8 mouse cellular contexts compared by ENCODE assay signal in the genomic region with DNA sequence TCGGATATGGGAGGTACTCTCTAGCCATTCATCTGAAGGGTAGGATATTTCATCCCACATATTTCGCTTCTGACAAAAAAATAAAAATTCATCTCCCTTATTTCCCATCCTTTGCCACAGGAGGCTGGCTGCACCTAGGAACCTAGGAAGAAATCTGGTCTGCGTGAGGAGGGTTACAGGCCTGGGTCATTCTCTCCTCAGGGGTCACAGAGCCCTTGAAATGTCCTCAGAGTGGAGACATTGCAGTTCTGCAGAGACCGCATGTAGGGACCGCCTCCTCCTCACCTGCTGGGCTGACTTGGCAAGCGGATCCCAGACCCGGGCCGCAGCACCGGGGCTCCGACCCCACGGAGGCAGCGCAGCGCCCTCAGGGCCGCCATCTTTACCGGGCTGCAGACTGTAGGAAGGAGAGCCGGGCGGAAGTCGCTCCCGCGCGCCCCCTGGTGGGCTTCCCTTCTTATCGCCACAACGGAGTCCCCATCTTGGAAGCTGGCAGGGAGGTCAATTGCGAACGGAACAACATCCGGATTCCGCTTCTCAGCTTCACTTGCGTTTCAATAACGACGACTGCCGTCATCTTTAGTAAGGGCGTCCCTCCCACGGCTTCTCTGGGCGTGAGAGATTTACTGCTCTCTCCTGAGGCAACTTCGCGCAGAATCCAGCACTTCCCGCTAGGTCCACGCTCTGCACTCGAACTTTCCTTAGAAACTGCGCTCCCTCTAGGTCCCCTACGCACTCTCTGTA. TPM values are rescaled to one million over a fixed set of nuclear protein-coding genes. Genes with fewer than 3 reads are reported as not detected.
DNase-seq lines count a peak whose midpoint lies in the region; ATAC-seq lines count a peak whose summit lies in the region.

No protein-coding gene starts in this region.

- no peaks in the 10 kb centered on the region for H3K9me3 ChIP-seq in heart, embryonic 10.5 days
- H3K9me3 ChIP-seq in kidney, embryonic 15.5 days (replicated peaks), result no peaks in the 10 kb centered on the region

- DNase-seq in B cell, adult 2 months, result peak; percentile 99
- DNase-seq in brain, adult 2 months (ENCODE audit: low read depth, low spot score), result peak; percentile 100
- peak; percentile 99 for DNase-seq in heart, embryonic 10.5 days (ENCODE audit: low spot score)
- peak; percentile 97 for DNase-seq in liver
- DNase-seq in spleen, postnatal 4 days (ENCODE audit: low spot score in 2 of 2), result peak; percentile 97 to 100

- peaks cover 57% of the 10 kb centered on the region for H3K4me1 ChIP-seq in heart, embryonic 10.5 days
- H3K4me1 ChIP-seq in kidney, embryonic 15.5 days, result peaks cover 59% of the 10 kb centered on the region

- H3K36me3 ChIP-seq in heart, embryonic 10.5 days, result peaks cover 36% of the 10 kb centered on the region
- H3K36me3 ChIP-seq in kidney, embryonic 15.5 days, result peaks cover 36% of the 10 kb centered on the region

- H3K27me3 ChIP-seq in heart, embryonic 10.5 days (ENCODE audit: insufficient read depth, poor library complexity, severe bottlenecking), result 0 out of 2 replicates have a peak, but pooled peaks cover 7% of the 10 kb centered on the region
- no peaks in the 10 kb centered on the region for H3K27me3 ChIP-seq in kidney, embryonic 15.5 days

- peak overlapping the region; percentile 77 for H3K9ac ChIP-seq in kidney, embryonic 15.5 days

- ATAC-seq in erythroblast, adult 5-6 weeks (replicated peaks; ENCODE audit: low FRiP score, poor library complexity, severe bottlenecking), result peak; percentile 94
- peak; percentile 90 for ATAC-seq in kidney, embryonic 15.5 days (replicated peaks; ENCODE audit: low FRiP score)
- peak; percentile 98 for ATAC-seq in monocyte, adult 5-6 weeks (replicated peaks; ENCODE audit: insufficient number of reproducible peaks, low FRiP score, low TSS enrichment, poor library complexity, severe bottlenecking)

- H3K27ac ChIP-seq in heart, embryonic 10.5 days, result peak overlapping the region; percentile 98
- peak overlapping the region; percentile 91 for H3K27ac ChIP-seq in kidney, embryonic 15.5 days

- WGBS in heart, embryonic 10.5 days, result under 1% methylated on average over 41 of the region's 41 CpGs
- under 1% methylated on average over 41 of the region's 41 CpGs for WGBS in kidney, embryonic 15.5 days

- H3K4me3 ChIP-seq in heart, embryonic 10.5 days, result peak overlapping the region; percentile 89
- peak overlapping the region; percentile 69 for H3K4me3 ChIP-seq in kidney, embryonic 15.5 days (replicated peaks)

- H3K4me2 ChIP-seq in kidney, embryonic 15.5 days, result peak overlapping the region; percentile 80

RNA-seq across cellular contexts. Expression of gene Adamts4, which starts 3.3 kb away (rescaled TPM):
- 0.19 TPM in 1 of 2 replicates, not detected in the other for total RNA-seq in erythroblast, adult 5-6 weeks (2015; ENCODE audit: low replicate concordance)
- total RNA-seq in erythroblast, adult 5-6 weeks (2017; ENCODE audit: low replicate concordance), result not detected in 2 replicates
- polyA plus RNA-seq in heart, embryonic 10.5 days (2016; fragmentation: Nextera tagmentation; extraction: Ambion mirVana), result 2.6 and 2.8 TPM in 2 replicates
- 10.7 and 11.6 TPM in 2 replicates for polyA plus RNA-seq in kidney, embryonic 15.5 days (2015; fragmentation: Nextera tagmentation; extraction: Ambion mirVana)
- not detected in 3 replicates for total RNA-seq in monocyte, adult 5-6 weeks (2017)

RNA-seq across cellular contexts. Expression of gene Ndufs2, which starts 4.3 kb away (rescaled TPM):
- 62.9 and 78.4 TPM in 2 replicates for total RNA-seq in erythroblast, adult 5-6 weeks (2015; ENCODE audit: low replicate concordance)
- 48.0 and 62.1 TPM in 2 replicates for total RNA-seq in erythroblast, adult 5-6 weeks (2017; ENCODE audit: low replicate concordance)
- polyA plus RNA-seq in heart, embryonic 10.5 days (2016; fragmentation: Nextera tagmentation; extraction: Ambion mirVana), result 390 and 470 TPM in 2 replicates
- 276 and 283 TPM in 2 replicates for polyA plus RNA-seq in kidney, embryonic 15.5 days (2015; fragmentation: Nextera tagmentation; extraction: Ambion mirVana)
- total RNA-seq in monocyte, adult 5-6 weeks (2017), result 172 to 231 TPM (median 231 TPM) in 3 replicates

RNA-seq across cellular contexts. Expression of gene Fcer1g, which starts 12.7 kb away (rescaled TPM):
- total RNA-seq in erythroblast, adult 5-6 weeks (2015; ENCODE audit: low replicate concordance), result 269 and 282 TPM in 2 replicates
- total RNA-seq in erythroblast, adult 5-6 weeks (2017; ENCODE audit: low replicate concordance), result 89.5 and 162 TPM in 2 replicates
- 4.9 and 12.1 TPM in 2 replicates for polyA plus RNA-seq in heart, embryonic 10.5 days (2016; fragmentation: Nextera tagmentation; extraction: Ambion mirVana)
- polyA plus RNA-seq in kidney, embryonic 15.5 days (2015; fragmentation: Nextera tagmentation; extraction: Ambion mirVana), result 35.0 and 36.9 TPM in 2 replicates
- total RNA-seq in monocyte, adult 5-6 weeks (2017), result 875 to 1,050 TPM (median 955 TPM) in 3 replicates

RNA-seq across cellular contexts. Expression of gene Apoa2, which starts 22.0 kb away (rescaled TPM):
- total RNA-seq in erythroblast, adult 5-6 weeks (2015; ENCODE audit: low replicate concordance), result not detected in 2 replicates
- not detected in 2 replicates for total RNA-seq in erythroblast, adult 5-6 weeks (2017; ENCODE audit: low replicate concordance)
- 16.2 and 315 TPM in 2 replicates for polyA plus RNA-seq in heart, embryonic 10.5 days (2016; fragmentation: Nextera tagmentation; extraction: Ambion mirVana)
- 45.5 and 97.5 TPM in 2 replicates for polyA plus RNA-seq in kidney, embryonic 15.5 days (2015; fragmentation: Nextera tagmentation; extraction: Ambion mirVana)
- total RNA-seq in monocyte, adult 5-6 weeks (2017), result not detected in 3 replicates

RNA-seq across cellular contexts. Expression of gene B4galt3, which starts 23.2 kb away (rescaled TPM):
- total RNA-seq in erythroblast, adult 5-6 weeks (2015; ENCODE audit: low replicate concordance), result 8.1 and 11.3 TPM in 2 replicates
- total RNA-seq in erythroblast, adult 5-6 weeks (2017; ENCODE audit: low replicate concordance), result 7.7 and 29.1 TPM in 2 replicates
- polyA plus RNA-seq in heart, embryonic 10.5 days (2016; fragmentation: Nextera tagmentation; extraction: Ambion mirVana), result 53.3 and 62.4 TPM in 2 replicates
- polyA plus RNA-seq in kidney, embryonic 15.5 days (2015; fragmentation: Nextera tagmentation; extraction: Ambion mirVana), result 80.4 and 94.3 TPM in 2 replicates
- 32.4 to 35.5 TPM (median 34.3 TPM) in 3 replicates for total RNA-seq in monocyte, adult 5-6 weeks (2017)

Comparison
In these comparisons a context has a peak if more than half of its experiments do, and no peak if none do; other contexts are left out.
1. Peak in every context shown above with its lines: DNase-seq, ATAC-seq, H3K4me3 ChIP-seq and H3K27ac ChIP-seq.